ENCODE assay signal across 8 mouse cellular contexts in the genomic region with DNA sequence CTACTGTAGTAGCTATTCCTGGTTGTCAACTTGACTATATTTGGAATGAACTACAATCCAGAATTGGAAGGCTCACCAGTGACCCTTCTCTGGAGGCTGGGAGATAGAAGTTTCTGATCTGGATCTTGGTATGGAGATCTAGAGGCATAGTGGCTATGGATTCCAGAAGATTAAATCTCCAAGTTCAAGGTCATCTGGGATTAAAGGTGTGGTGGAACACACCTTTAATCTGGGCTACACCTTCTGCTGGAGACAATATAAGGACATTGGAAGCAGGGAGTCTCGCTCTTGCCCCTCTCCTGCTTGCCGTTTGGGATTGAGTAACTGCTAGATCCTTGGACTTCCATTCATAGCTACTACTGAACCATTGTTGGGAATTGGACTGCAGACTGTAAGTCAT. TPM values are rescaled to one million over a fixed set of nuclear protein-coding genes. Genes with fewer than 3 reads are reported as not detected.
A peak's percentile ranks its signal among the peaks of the same experiment; 100 is the strongest.
DNase-seq lines count a peak whose midpoint lies in the region; ATAC-seq and TF ChIP-seq lines count a peak whose summit lies in the region.
"Not testable (repeated sequence)": the region's sequence is repeated elsewhere in the genome, so short reads cannot be mapped to it uniquely, and the experiment has no call there.

A gene (plus strand): TSS at position 301 of the 400 bp plus-strand sequence.

- H3K27me3 ChIP-seq in cerebellum, adult 2 months (ENCODE audit: control insufficient read depth, insufficient read depth, low read length); forebrain, postnatal 0 days (ENCODE audit: insufficient read depth, low read length); heart, embryonic 15.5 days; intestine, embryonic 16.5 days (replicated peaks; ENCODE audit: control insufficient read depth, insufficient read depth, low read length); lung, postnatal 0 days (replicated peaks; ENCODE audit: insufficient read depth, low read length); neural tube, embryonic 15.5 days (replicated peaks): not testable (repeated sequence)

- WGBS in cerebellum, adult 2 months, result 100% methylated on average over 2 of the region's 2 CpGs
- WGBS in forebrain, postnatal 0 days, result 93% methylated on average over 2 of the region's 2 CpGs
- WGBS in heart, embryonic 15.5 days, result 90% methylated on average over 2 of the region's 2 CpGs
- 92% methylated on average over 2 of the region's 2 CpGs for WGBS in intestine, embryonic 16.5 days
- 87% methylated on average over 2 of the region's 2 CpGs for WGBS in lung, postnatal 0 days
- WGBS in neural tube, embryonic 15.5 days, result 93% methylated on average over 2 of the region's 2 CpGs

- H3K9ac ChIP-seq in forebrain, postnatal 0 days, result peak within 1 kb of the TSS; percentile 64
- peak within 1 kb of the TSS; percentile 75 for H3K9ac ChIP-seq in heart, embryonic 15.5 days
- peak within 1 kb of the TSS; percentile 80 for H3K9ac ChIP-seq in intestine, embryonic 16.5 days (ENCODE audit: low read depth, low read length)
- peak within 1 kb of the TSS; percentile 70 for H3K9ac ChIP-seq in lung, postnatal 0 days (replicated peaks; ENCODE audit: low read depth)
- peak within 1 kb of the TSS; percentile 61 for H3K9ac ChIP-seq in neural tube, embryonic 15.5 days (replicated peaks)

- TF ChIP-seq EP300 in lung, postnatal 0 days (IDR thresholded peaks at IDR 0.05), result not testable (repeated sequence)

- TF ChIP-seq POLR2A in cerebellum, adult 2 months (IDR thresholded peaks at IDR 0.05; ENCODE audit: borderline replicate concordance, insufficient read depth, low read length), result not testable (repeated sequence)

- TF ChIP-seq CTCF in cerebellum, adult 2 months (IDR thresholded peaks at IDR 0.05; ENCODE audit: borderline replicate concordance, insufficient read depth, low read depth, low read length); forebrain, postnatal 0 days (IDR thresholded peaks at IDR 0.05; ENCODE audit: low read depth); lung, postnatal 0 days (IDR thresholded peaks at IDR 0.05): not testable (repeated sequence)

- DNase-seq in cerebellum, adult 2 months; forebrain, postnatal 0 days; left cerebral cortex, postnatal 36 days (ENCODE audit: low spot score in 2 of 2); lung, postnatal 0 days (ENCODE audit: low spot score): not testable (repeated sequence)

- not testable (repeated sequence) for ATAC-seq in CD4-positive, CD25-positive, alpha-beta regulatory T cell, adult 4 months; forebrain, postnatal 0 days; heart, embryonic 15.5 days (replicated peaks; ENCODE audit: insufficient number of reproducible peaks, insufficient read depth, low FRiP score, low read depth); intestine, embryonic 16.5 days; lung, postnatal 0 days; neural tube, embryonic 15.5 days (ENCODE audit: low FRiP score)

- peak within 1 kb of the TSS; percentile 59 for H3K4me3 ChIP-seq in cerebellum, adult 2 months (replicated peaks; ENCODE audit: insufficient read depth, low read depth, low read length)
- H3K4me3 ChIP-seq in forebrain, postnatal 0 days (ENCODE audit: low read depth, low read length), result peak within 1 kb of the TSS; percentile 58
- peak within 1 kb of the TSS; percentile 74 for H3K4me3 ChIP-seq in heart, embryonic 15.5 days
- peak within 1 kb of the TSS; percentile 65 for H3K4me3 ChIP-seq in intestine, embryonic 16.5 days (ENCODE audit: low read length)
- peak within 1 kb of the TSS; percentile 61 for H3K4me3 ChIP-seq in lung, postnatal 0 days (ENCODE audit: low read depth, low read length)
- H3K4me3 ChIP-seq in neural tube, embryonic 15.5 days (replicated peaks), result peak within 1 kb of the TSS; percentile 69

- peak within 1 kb of the TSS; percentile 77 for H3K4me2 ChIP-seq in forebrain, postnatal 0 days (ENCODE audit: low read depth)
- peak within 1 kb of the TSS; percentile 92 for H3K4me2 ChIP-seq in heart, embryonic 15.5 days
- H3K4me2 ChIP-seq in intestine, embryonic 16.5 days (ENCODE audit: low read depth, low read length), result peak within 1 kb of the TSS; percentile 92
- peak within 1 kb of the TSS; percentile 83 for H3K4me2 ChIP-seq in lung, postnatal 0 days (replicated peaks; ENCODE audit: low read depth, low read length)
- H3K4me2 ChIP-seq in neural tube, embryonic 15.5 days, result peak within 1 kb of the TSS; percentile 87

- H3K9me3 ChIP-seq in forebrain, postnatal 0 days (ENCODE audit: low read length); heart, embryonic 15.5 days (replicated peaks); intestine, embryonic 16.5 days (ENCODE audit: control insufficient read depth, low read length); lung, postnatal 0 days (ENCODE audit: low read length); neural tube, embryonic 15.5 days (replicated peaks): not testable (repeated sequence)

- H3K4me1 ChIP-seq in cerebellum, adult 2 months (ENCODE audit: control insufficient read depth, insufficient read depth, low read length); forebrain, postnatal 0 days (ENCODE audit: insufficient read depth); heart, embryonic 15.5 days (replicated peaks); intestine, embryonic 16.5 days (ENCODE audit: control insufficient read depth, insufficient read depth, low read length); lung, postnatal 0 days (ENCODE audit: insufficient read depth, low read depth, low read length); neural tube, embryonic 15.5 days: not testable (repeated sequence)

- H3K27ac ChIP-seq in cerebellum, adult 2 months (ENCODE audit: insufficient read depth, low read length); forebrain, postnatal 0 days (ENCODE audit: low read depth, low read length); heart, embryonic 15.5 days; intestine, embryonic 16.5 days (ENCODE audit: low read length); neural tube, embryonic 15.5 days (replicated peaks): not testable (repeated sequence)
- 0 out of 2 replicates have a peak within 1 kb of the TSS, but pooled peaks have one; percentile 26 for H3K27ac ChIP-seq in lung, postnatal 0 days (ENCODE audit: low read length)

- intact Hi-C loops in left cerebral cortex, postnatal 36 days (cut with DNase I), result not testable (repeated sequence)

- H3K36me3 ChIP-seq in forebrain, postnatal 0 days (ENCODE audit: insufficient read depth); heart, embryonic 15.5 days; intestine, embryonic 16.5 days (ENCODE audit: control insufficient read depth, insufficient read depth, low read length); lung, postnatal 0 days (ENCODE audit: insufficient read depth, low read length); neural tube, embryonic 15.5 days: not testable (repeated sequence)

RNA-seq across cellular contexts. Expression of the gene that starts here (rescaled TPM):
- 10 to 100 TPM; 18.6 to 19.6 TPM for polyA plus RNA-seq in CD4-positive, CD25-positive, alpha-beta regulatory T cell, adult 4 months (2017; shearing (Covaris generic))
- 64.3 and 67.4 TPM in 2 replicates for polyA plus RNA-seq in cerebellum, adult 2 months (2012; rRNA removed)
- 119 and 122 TPM in 2 replicates for total RNA-seq in forebrain, postnatal 0 days (2014; rRNA removed)
- polyA plus RNA-seq in forebrain, postnatal 0 days (2015; fragmentation: Nextera tagmentation; extraction: Ambion mirVana), result 102 and 123 TPM in 2 replicates
- 61.2 and 70.4 TPM in 2 replicates for polyA plus RNA-seq in heart, embryonic 15.5 days (2015; fragmentation: Nextera tagmentation; extraction: Ambion mirVana)
- 56.6 and 62.7 TPM in 2 replicates for polyA plus RNA-seq in intestine, embryonic 16.5 days (2015; fragmentation: Nextera tagmentation; extraction: Ambion mirVana)
- 100 to 1,000 TPM; 135 to 151 TPM for total RNA-seq in left cerebral cortex, postnatal 36 days (2021)
- polyA plus RNA-seq in lung, postnatal 0 days (2015; fragmentation: Nextera tagmentation; extraction: Ambion mirVana), result 72.4 and 76.4 TPM in 2 replicates
- 120 and 133 TPM in 2 replicates for polyA plus RNA-seq in neural tube, embryonic 15.5 days (2015; fragmentation: Nextera tagmentation; extraction: Ambion mirVana)
